Mouse (Mus musculus) heart, postnatal 25 days (tissue): Measurements from ENCODE around the gene Lpp. TPM values are rescaled to one million over a fixed set of nuclear protein-coding genes. Genes with fewer than 3 reads are reported as not detected.

ENCODE experiments used
- DNase-seq: peaks from one replicate; pipeline ENCODE4 v3.0.0; 2022; ENCODE audit warnings: low spot score
- intact Hi-C: fragments of 180-260 bp; cut with DNase I; formaldehyde crosslinking; loops from one replicate; pipeline ENCODE4 v1.15.1; 2025
- total RNA-seq, 2 experiments: library from RNA; stranded (reverse); gene quantifications; 2 replicates each; pipeline ENCODE4 v1.2.3; 2021

Lpp gene
- total RNA-seq, 2 experiments from 2014 or later: 32.7 to 40.5 TPM

DNA sequence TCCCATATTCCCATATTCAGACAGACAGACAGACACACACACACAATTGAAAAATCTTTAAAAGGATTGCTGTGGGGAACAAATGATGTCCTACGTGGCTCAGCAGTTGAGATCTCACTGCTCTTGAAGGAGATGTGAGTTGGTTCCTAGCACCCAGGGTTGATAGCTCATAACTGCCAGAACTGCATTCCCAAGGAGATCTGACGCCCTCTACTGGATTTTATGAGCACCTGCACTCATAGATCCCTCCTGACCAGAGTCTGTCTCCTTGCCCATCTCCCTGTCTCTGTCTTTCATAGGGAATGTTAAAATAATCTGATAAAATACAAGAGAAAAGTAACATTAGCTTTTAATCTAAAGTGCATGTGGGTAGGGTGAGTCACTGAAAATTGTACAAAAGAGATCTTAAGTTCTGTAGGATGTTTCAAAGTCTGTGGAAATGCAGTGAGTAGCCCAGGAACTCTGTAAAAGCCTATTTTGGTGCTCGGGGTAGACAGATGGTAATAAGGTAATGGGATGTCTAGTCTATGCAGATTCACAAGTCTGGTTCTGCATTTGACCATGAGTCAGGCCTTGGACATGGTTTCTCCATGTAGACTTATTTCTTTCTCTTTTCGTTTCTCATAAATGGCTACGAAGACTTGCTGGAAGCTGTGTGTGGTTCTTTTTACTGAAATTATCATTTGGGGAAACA, 429.0 kb downstream of the Lpp start:
- intact Hi-C loops: no loop called here
- DNase-seq: no peak

DNA sequence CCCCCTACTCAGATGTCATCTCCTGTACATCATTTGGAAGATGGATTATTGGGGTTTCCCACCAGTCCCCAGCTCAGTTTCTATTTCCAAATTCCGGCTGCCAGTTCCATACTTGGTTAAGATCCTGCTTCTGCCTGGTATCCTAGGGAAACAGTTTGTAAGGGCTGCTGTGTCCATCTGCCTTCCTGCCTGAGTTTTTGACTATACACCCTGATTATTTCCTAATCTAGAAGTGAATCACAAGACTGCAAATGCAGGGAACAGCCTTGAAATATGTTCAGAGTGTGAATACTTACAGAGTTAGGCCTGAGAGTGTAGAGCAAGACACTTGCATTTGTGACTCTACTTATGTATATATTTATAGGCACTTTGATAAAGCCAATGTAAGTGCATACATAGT, 429.6 kb downstream of the Lpp start:
- intact Hi-C loops: no loop called here
- DNase-seq: no peak

DNA sequence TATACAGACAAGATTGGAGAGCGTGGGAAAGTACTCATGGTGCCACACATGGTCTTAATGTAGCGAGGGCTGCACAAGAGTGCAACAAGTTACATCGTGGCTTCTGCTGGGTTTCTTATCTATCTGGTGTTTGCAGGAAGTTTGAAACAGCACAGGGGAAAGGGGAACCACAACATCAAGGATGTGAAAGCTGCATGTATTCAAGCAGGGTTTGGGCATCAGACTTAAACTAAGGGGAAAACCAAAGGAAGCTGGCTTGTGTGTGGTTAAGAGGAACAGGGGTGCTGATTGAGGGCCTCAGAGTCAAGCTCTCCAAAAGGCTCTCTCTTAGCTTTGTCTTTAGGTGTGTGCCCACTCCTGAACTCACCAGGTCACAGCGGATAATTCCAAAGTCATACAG, 433.1 kb downstream of the Lpp start:
- intact Hi-C loops: no loop called here
- no peak for DNase-seq

DNA sequence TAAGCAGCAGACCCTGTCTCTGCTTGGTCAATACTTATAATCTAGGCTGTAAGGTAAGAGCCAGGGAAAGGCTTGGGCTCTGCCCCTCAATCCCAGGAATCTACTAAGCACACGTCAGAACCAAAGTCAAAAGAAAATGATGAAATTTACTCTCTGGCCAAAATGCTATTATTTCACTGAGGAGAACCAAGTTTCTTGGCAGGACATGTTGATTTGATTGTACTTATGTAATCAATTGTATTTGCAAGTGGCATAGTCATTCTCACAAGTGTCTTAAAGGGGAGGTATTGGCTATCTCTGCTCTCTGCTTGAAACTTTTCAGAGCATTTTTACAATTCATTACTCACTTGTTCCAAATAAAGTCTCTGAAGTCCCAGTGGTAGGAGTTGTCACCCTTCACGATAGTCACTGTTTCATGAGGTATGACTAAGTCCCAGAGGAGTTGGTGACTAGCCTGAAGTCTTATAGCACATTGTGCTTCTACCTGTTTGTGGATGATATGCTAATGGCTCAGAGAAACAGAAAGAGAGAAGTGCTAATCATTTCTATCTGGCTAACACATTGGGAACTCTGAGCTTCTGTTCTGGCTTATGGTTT, 435.0 kb downstream of the Lpp start:
- no peak for DNase-seq
- intact Hi-C loops: no loop called here

DNA sequence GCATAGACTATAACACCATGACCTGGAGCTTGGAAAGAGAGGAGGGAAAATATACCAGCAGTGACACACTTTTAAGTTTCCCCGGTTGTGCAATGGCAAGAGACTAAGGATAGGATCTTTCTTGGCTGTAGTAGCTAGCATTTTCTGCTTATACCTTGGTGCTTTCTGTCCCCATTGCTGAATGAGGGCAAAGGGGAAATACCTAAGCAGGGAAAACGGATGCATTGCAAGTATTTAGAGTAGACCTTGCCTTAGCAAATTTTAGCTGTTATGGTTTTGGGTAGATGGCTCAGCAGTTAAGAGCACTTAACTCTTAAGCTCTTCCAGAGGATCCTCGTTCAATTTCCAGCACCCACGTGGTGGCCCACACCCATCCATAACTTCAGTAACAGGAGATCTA, 436.6 kb downstream of the Lpp start:
- intact Hi-C loops: no loop called here

DNA sequence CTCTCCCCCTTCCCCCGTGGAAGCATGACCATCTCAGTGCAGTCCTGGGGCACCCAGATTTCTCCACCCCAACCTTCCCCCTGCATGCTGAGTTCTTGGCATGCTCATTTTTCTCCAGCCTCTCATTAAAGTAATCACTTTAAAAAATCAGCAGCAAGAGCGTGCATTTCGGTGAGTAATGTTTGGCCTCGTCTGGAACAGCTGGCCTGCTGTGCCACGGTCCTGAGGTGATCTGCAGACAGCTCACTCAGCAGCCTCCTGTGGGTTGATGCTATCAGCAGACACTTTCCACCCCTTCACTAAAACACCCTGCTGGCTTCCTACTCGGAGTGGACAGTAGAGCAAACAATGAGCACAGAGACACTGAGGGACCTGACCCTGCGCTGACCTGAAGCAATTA, 437.6 kb downstream of the Lpp start:
- DNase-seq: no peak
- intact Hi-C loops: no loop called here

More for the DNA sequence above, 436.6 kb downstream of the Lpp start:
- no peak for DNase-seq

DNA sequence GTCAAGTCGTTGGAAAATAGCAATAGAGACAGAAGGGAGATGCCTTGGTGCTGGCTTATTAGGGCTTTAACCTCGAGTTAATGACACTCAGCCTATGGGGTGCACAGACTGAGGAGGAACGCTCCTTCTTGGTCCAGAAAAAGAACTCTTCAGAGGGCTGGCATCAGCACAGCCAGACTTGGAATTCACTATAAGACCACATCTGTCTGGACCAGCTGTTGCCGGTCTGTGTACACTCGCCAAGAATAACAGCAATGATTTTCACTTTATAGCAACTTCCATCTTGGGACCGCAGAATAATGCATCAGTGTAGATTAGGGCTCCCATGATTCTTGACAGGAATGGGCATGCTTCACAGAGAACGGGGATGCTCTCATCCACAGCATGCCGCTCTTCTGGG, 439.9 kb downstream of the Lpp start:
- intact Hi-C loops: no loop called here
- DNase-seq: no peak

DNA sequence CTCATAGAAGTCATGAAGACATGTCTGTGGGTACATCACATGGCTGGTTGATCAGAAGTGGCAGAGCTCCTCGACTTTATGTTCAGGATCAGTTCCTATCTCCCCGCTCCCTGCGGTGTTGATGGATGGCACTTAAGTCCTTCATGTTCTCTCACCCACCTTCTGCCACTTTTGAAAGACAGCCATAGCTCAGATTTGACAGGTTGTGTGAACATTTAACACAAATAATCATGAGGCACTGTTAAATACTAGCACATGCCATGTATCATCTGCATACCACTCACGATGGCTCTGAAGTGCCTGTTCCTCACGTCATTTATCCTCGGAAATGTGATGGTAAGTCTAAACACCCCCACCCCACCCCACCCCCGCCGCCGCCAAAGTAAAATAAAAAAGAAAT, 441.2 kb downstream of the Lpp start:
- no peak for DNase-seq
- intact Hi-C loops: no loop called here

DNA sequence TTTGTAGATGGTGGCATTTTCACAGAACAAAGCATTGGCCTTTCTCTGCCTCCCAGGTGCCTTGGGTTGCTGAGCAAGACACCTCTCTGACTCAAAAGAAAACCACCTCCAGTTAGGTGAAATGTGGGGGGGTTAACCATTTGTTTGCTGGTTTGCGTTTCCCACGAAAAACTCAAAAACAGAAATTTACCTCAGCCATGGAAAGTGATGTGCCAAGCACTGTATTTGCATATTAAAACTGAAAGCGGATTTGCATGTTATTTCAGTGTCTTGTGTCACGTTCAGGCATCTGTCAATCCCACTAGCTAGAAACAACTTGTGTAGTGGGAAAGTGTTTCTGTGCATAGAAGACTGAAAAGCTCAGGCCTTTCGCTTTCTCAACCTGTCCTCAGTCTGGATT, 443.2 kb downstream of the Lpp start:
- DNase-seq: no peak
- intact Hi-C loops: no loop called here

DNA sequence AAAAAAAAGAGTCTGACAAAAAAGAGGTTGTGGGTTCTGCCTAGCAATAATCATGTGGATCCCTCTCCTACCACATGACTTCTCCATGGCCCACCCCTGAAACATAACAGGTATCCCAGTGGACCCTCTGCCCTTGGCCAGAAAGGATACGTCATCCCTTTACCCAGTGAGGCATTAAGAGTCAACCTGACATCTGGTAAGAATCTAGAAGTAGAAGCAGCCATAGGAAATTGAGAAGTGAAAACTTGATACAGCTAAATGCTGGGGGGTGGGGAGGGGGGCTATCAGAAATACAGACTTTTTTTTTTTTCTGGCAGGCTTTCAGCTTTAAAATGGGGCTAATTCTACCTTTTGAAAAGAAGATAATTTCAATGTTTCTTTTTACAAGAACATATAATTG, 445.7 kb downstream of the Lpp start:
- intact Hi-C loops: no loop called here
- DNase-seq: no peak

DNA sequence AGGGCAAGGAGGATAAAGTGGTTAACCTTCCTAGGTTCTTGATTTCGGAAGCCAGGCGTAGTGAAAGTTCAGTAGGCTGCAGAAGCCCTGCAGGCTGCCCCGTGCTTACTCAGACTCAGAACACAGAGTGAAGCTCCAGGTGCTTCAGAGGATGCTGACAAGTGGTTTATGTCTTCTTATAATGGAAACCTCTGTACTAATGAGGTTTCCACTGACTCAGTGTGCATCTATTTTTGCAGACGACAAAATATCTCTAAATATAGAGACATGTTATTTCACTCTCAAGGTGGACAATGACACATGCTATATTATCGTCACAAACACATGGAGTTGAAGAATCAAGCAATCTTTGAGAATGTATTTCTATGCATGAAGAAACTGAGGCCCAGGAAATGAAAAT, 446.8 kb downstream of the Lpp start:
- intact Hi-C loops: no loop called here
- DNase-seq: no peak

DNA sequence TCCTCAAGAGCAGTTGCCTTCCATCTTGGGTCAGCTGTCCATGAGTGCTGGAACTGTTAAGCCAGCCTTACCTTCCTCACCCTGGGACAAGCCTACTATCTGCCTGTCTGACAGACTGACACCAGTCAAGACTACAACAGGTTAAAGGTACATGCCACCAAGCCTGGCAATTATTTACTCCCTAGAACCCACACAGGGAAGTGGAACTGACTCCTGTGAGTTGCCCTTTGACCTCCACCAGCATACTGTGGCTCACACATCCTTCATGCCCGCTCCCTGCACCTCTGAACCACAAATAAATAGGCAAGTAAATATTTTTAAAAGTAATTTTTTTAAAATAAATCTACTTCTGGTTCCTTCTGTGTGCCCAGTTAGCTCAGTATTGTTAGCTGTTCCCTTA, 452.8 kb downstream of the Lpp start:
- intact Hi-C loops: no loop called here
- DNase-seq: no peak

DNA sequence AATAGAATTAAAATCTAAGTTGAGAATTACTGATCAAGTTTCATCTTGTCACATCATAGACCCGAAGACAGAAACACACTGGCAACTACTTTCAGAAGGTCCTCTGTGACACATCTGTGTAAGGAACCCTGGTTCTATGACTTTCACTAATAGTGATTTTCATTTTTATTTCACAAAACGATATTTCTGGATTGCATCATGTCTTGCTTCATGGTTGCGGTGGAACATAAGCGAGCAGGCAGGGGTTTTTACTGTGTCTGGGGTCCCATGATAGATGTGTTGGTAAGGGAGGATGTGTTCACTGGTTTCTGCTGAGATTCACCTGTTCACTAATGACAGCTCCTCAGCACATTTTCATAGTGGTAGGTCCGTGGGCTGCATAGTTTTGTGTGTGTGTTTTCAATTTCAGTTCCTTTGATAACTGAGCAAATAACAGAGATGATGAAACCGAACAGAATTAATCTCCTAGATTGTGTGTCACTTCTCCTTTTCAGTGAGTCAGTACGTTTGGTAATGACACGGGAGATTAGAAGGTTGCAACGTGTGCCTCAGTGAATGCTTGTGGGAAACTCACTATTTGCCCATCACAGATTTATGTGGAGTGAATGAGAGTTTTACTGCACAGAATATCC, 466.3 kb downstream of the Lpp start:
- DNase-seq: no peak
- intact Hi-C loops: no loop called here

DNA sequence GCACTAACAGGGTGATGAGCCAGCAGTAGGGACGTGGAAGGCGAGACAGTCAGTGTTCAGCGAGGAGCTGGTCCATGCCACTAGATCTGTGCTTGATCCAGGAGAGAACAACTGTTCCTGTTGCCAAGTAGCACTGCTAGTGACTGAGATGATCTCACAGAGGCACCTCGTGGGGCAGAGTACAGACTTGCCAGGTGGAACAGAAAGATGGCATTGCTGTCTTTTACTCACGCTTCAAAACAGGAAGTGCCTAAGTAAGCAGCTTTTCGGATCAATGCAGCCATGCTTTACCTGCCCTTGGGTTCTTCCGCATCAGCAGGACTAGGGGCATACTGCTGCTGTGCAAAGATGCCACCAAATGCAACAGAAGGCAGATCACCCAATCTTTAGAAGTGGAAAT, 467.1 kb downstream of the Lpp start:
- intact Hi-C loops: no loop called here
- no peak for DNase-seq

DNA sequence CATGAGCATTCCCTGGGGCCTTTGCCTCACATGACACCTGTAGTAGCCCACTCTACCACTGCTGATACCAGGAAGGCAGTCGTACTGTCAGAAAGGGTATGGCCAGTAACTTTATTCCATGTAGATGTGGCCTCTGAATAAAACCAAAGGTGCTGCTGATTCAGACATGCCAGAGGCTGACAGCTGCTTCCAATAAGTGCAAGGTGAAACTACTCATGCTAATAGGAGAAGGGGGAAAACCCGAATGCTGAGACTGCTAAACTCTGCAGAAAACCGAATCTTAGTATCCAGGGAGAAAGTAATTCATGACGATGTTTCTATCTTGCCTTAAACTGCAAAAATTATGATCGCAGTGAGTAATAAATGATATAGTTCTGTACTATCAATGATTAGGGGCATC, 468.1 kb downstream of the Lpp start:
- no peak for DNase-seq
- intact Hi-C loops: no loop called here

DNA sequence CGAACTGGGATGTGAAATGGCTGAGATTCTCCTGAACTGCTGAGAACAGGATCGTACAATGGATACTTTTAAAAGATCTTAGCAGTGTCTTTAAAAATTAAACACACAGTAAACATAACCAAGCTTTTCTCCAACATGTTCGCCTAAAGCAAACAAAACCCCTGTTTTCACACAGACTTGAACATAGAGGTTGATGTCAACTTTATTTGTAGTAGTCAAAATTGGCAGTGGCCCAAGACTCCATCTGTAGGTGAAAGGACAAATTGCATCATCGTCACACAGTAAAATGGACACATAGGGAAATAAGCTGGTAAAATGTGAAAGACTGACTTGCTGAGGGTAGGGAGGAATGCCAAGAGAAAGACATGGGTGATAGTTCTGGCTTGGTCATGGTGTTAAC, 480.9 kb downstream of the Lpp start:
- DNase-seq: no peak
- intact Hi-C loops: no loop called here

DNA sequence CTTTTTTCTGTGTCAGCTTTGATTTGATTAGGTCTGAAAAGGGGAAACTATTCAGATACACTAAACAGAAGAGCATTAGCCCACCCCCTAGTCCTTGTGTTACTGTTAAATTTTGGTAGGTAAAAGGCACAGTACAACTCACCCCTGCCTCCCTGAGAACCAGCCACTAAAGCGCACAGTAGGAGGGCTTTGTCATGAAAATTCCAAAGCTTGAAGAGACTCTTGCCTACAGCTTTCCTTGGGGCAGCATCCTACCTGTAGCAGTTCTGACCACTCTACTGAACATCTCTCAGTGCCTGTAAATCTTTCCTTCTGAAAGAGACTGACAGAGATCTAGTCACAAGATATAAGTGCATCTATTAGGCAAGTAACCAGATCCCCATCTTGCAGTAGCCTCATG, 482.4 kb downstream of the Lpp start:
- intact Hi-C loops: no loop called here
- DNase-seq: no peak

DNA sequence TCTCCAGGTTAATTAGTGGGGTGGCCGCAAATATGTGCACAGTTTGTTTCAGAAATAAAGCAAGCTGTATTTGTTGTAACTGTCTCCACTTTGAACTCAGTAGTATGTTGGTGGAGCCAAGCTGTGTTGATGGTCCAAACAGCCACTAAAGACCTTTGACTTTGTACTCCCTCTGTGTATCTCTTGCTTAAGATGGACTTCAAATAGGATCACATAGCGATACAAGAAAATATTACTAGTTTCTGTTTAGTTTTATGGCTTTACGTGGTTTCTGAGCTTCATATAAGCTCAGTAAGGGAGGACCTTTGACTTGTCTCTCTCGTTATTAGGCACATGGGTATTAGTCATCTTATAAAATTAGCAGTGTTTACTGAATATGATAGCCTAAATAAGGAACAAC, 485.7 kb downstream of the Lpp start:
- intact Hi-C loops: no loop called here
- DNase-seq: no peak

DNA sequence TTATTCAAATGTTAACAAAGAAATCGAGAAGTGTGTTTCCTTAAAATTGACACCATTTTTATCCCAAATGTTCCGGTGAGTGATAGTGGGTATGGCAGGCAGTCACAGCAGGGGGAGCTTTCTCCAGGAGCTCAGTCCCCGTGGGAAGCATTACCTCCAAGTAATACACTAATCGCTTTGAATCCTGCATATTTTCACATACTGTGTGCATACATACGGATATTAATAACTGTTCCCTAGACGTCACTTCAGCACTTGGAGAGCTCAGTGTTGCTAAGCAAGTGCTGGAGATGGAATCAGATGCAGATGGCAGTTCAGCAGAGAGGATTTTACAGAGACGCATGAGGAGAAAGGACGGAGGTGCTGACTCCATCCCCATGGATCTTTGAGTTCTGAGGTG, 487.4 kb downstream of the Lpp start:
- no peak for DNase-seq
- intact Hi-C loops: no loop called here

DNA sequence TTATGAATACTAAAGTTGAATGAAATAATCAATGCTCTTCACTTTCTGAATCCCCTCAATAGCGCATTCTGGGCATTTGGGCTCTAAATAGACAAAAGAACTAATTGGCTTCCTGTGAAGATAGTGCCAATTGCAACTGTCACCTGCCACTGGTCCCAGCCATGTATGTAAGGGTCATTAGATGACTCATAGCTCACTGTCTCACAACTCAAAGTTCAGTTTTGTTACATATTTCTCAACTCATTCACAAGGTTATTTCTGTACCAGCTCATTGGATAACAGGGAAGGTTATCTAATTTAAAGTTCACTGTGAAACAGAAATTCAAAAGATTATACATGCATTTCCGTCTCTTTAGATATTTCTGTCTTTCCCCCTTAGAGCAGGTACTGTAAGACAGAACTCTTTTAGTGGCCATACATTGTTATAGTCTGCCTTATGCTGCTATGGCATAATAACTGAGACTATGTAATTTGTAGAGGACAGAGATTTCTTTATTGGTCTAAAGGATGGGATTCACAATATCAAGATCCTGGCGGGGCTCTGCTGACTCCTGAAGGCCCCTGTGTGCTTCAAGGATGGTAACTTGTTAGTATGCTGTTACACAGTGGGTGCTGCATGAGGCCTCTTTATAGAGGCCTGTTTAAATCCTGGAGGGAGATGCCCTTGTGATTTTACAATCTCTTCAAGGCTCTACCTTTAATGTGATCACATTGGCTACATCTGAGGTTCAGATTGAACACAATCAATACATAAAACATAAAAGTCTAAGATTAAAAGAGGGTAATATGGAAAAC, 488.9 kb downstream of the Lpp start:
- DNase-seq: no peak
- intact Hi-C loops: no loop called here

DNA sequence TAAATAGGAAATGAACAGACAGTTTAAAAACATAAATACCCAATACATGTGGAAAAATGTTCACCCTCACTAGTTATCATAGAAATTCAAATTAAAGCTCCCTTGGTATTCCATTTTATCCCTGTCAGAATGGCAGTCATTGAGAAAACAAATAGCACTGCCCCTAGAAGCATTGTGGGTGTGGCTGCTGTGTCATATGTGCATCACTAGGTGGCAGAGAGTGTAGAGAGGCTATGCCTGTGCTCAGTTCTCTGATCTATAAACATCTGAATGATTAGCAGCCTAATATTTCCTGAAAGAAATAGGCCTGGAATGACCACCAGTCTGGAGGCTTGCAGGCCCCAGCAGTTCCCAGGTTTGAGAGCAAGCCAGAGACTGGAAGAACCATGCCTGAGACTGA, 490.7 kb downstream of the Lpp start:
- intact Hi-C loops: no loop called here
- DNase-seq: no peak
